In the genomic region with DNA sequence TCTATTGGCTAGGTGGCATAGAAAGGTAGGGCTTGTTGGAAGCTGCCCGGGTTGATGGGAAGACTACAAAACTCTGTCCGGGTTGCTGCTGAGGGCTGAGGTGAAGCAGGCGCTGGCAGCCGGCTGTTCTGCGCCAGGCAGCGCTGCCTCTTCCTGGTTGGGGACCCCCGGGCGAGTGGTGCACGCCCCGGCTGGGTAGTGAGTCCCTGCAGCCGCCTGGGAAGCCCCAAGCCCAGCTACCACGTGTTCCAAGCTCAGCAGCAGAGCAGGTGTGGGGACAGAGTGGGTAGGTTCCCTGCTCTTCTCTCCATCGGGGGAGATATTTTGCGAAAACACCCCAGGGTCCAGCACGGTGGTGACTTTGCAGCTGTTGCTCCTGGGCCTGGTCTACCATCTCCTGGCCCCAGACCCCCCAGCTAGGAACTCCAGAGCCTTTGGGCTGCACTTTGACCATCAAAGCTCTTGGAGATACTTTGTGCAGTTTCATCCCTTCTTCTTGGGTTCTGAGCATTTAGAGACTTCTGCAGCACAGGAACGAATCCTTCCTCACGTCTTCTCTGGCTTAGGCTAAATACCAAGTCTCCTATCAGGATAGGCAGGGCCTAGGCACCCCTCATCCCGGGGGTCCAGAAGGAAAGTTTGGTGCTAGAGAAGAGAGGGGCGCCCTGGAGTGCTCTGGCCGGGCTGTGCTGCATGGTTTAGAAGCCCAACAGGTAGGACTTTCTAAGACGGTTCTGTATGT, we compare ENCODE assay signal across 8 mouse cellular contexts. TPM values are rescaled to one million over a fixed set of nuclear protein-coding genes. Genes with fewer than 3 reads are reported as not detected.
A peak's percentile ranks its signal among the peaks of the same experiment; 100 is the strongest.
DNase-seq lines count a peak whose midpoint lies in the region; ATAC-seq and TF ChIP-seq lines count a peak whose summit lies in the region.

No protein-coding gene starts in this region.

- no peak for TF ChIP-seq RAD21 in CH12.LX (IDR thresholded peaks at IDR 0.05; ENCODE audit: low read depth, low read length)

- H3K27ac ChIP-seq in heart, embryonic 11.5 days (ENCODE audit: low read depth, low read length), result 0 out of 2 replicates have a peak overlapping the region, but pooled peaks have one; percentile 60
- H3K27ac ChIP-seq in CH12.LX (ENCODE audit: insufficient read depth, low read depth), result no peak overlapping the region
- no peak overlapping the region for H3K27ac ChIP-seq in embryonic facial prominence, embryonic 11.5 days (replicated peaks; ENCODE audit: low read depth, low read length)
- H3K27ac ChIP-seq in hindbrain, postnatal 0 days, result peak overlapping the region; percentile 80; the same call in 1 of the 2 replicates

- no peak for DNase-seq in heart, adult 9 months (ENCODE audit: low spot score in 2 of 2)
- peak; percentile 42 for DNase-seq in CH12.LX (ENCODE audit: extremely low read depth)
- DNase-seq in embryonic facial prominence, embryonic 11.5 days (ENCODE audit: low spot score), result peak; percentile 56
- peak; percentile 19 for DNase-seq in hindbrain, postnatal 0 days (ENCODE audit: low spot score)
- peak; percentile 42 to 53 for DNase-seq in thymus, adult 18-20 months
- no peak for DNase-seq in layer of hippocampus, postnatal 10 days (ENCODE audit: low spot score in 2 of 2)

- no peak for TF ChIP-seq EP300 in CH12.LX (IDR thresholded peaks at IDR 0.05; ENCODE audit: low read length)

- no peaks in the 10 kb centered on the region for H3K36me3 ChIP-seq in heart, embryonic 11.5 days (ENCODE audit: control insufficient read depth, insufficient read depth, low read length)
- no peaks in the 10 kb centered on the region for H3K36me3 ChIP-seq in CH12.LX (replicated peaks in 1 of 2; ENCODE audit: control insufficient read depth in 1 of 2, insufficient read depth in 1 of 2, low read length in 1 of 2)
- H3K36me3 ChIP-seq in embryonic facial prominence, embryonic 11.5 days (replicated peaks; ENCODE audit: control insufficient read depth, insufficient read depth, low read depth, low read length), result no peaks in the 10 kb centered on the region
- no peaks in the 10 kb centered on the region for H3K36me3 ChIP-seq in hindbrain, postnatal 0 days (ENCODE audit: insufficient read depth, low read length)
- peaks cover 17% of the 10 kb centered on the region for H3K36me3 ChIP-seq in megakaryocyte, embryonic 14.5 days (replicated peaks; ENCODE audit: low read length)

- peaks cover 28% of the 10 kb centered on the region for H3K27me3 ChIP-seq in heart, embryonic 11.5 days (ENCODE audit: control insufficient read depth, insufficient read depth, low read length)
- peaks cover 33% of the 10 kb centered on the region for H3K27me3 ChIP-seq in CH12.LX (replicated peaks)
- H3K27me3 ChIP-seq in embryonic facial prominence, embryonic 11.5 days (ENCODE audit: control insufficient read depth, insufficient read depth, low read length), result peaks cover 3% of the 10 kb centered on the region; the same call in 1 of the 2 replicates
- no peaks in the 10 kb centered on the region for H3K27me3 ChIP-seq in hindbrain, postnatal 0 days (ENCODE audit: insufficient read depth, low read length)
- peaks cover 15% of the 10 kb centered on the region for H3K27me3 ChIP-seq in megakaryocyte, embryonic 14.5 days (replicated peaks)

- TF ChIP-seq POLR2A in CH12.LX (IDR thresholded peaks at IDR 0.05; ENCODE audit: low read depth, low read length), result peak; percentile 28; the same call in 1 of the 2 replicates

- peak overlapping the region; percentile 78 for H3K4me3 ChIP-seq in heart, embryonic 11.5 days (ENCODE audit: low read depth, low read length)
- H3K4me3 ChIP-seq in CH12.LX (replicated peaks in 1 of 3; ENCODE audit: low read depth in 2 of 3, low read length in 2 of 3, poor library complexity in 1 of 3), result peak overlapping the region; percentile 69 to 87 (median 70)
- peak overlapping the region; percentile 78 for H3K4me3 ChIP-seq in embryonic facial prominence, embryonic 11.5 days (ENCODE audit: low read depth, low read length)
- H3K4me3 ChIP-seq in hindbrain, postnatal 0 days (ENCODE audit: low read length), result peak overlapping the region; percentile 87
- H3K4me3 ChIP-seq in megakaryocyte, embryonic 14.5 days (replicated peaks), result peak overlapping the region; percentile 95

- no peaks in the 10 kb centered on the region for H3K9me3 ChIP-seq in heart, embryonic 11.5 days (replicated peaks; ENCODE audit: control insufficient read depth, low read length)
- no peaks in the 10 kb centered on the region for H3K9me3 ChIP-seq in CH12.LX (replicated peaks; ENCODE audit: low read length)
- H3K9me3 ChIP-seq in embryonic facial prominence, embryonic 11.5 days (replicated peaks; ENCODE audit: control insufficient read depth, low read length), result no peaks in the 10 kb centered on the region
- no peaks in the 10 kb centered on the region for H3K9me3 ChIP-seq in hindbrain, postnatal 0 days (ENCODE audit: low read length)
- no peaks in the 10 kb centered on the region for H3K9me3 ChIP-seq in megakaryocyte, embryonic 14.5 days

- ATAC-seq in heart, embryonic 11.5 days (replicated peaks; ENCODE audit: insufficient number of reproducible peaks, low FRiP score, low TSS enrichment), result no peak
- no peak; the same call in 1 of the 2 replicates for ATAC-seq in embryonic facial prominence, embryonic 11.5 days (replicated peaks; ENCODE audit: insufficient number of reproducible peaks, low FRiP score, low TSS enrichment, low read depth)
- ATAC-seq in hindbrain, postnatal 0 days, result no peak

- 8% methylated on average over 21 of the region's 21 CpGs for WGBS in heart, embryonic 11.5 days (ENCODE audit: insufficient replicate concordance)
- WGBS in embryonic facial prominence, embryonic 11.5 days, result 6% methylated on average over 21 of the region's 21 CpGs
- WGBS in hindbrain, postnatal 0 days, result 4% methylated on average over 21 of the region's 21 CpGs

- H3K4me2 ChIP-seq in heart, embryonic 11.5 days, result peak overlapping the region; percentile 97
- peak overlapping the region; percentile 71 for H3K4me2 ChIP-seq in CH12.LX (ENCODE audit: insufficient read depth, low read depth, poor library complexity, severe bottlenecking)
- H3K4me2 ChIP-seq in embryonic facial prominence, embryonic 11.5 days (ENCODE audit: low read depth, low read length), result peak overlapping the region; percentile 91
- peak overlapping the region; percentile 95 for H3K4me2 ChIP-seq in hindbrain, postnatal 0 days (ENCODE audit: low read depth, low read length)

- H3K79me2 ChIP-seq in CH12.LX (replicated peaks; ENCODE audit: control insufficient read depth, extremely low read depth, insufficient read depth, poor library complexity, severe bottlenecking), result no peaks in the 10 kb centered on the region

- no peak for TF ChIP-seq CTCF in CH12.LX (conservative IDR thresholded peaks at IDR 0.05 in 1 of 2, IDR thresholded peaks at IDR 0.05 in 1 of 2; ENCODE audit: low read depth in 2 of 2, low read length in 2 of 2)
- no peak for TF ChIP-seq CTCF in hindbrain, postnatal 0 days (IDR thresholded peaks at IDR 0.05; ENCODE audit: low read depth)

- H3K4me1 ChIP-seq in heart, embryonic 11.5 days (ENCODE audit: control insufficient read depth, insufficient read depth, low read length), result peaks cover 24% of the 10 kb centered on the region
- H3K4me1 ChIP-seq in CH12.LX (ENCODE audit: control insufficient read depth in 1 of 2, insufficient read depth in 2 of 2), result peaks cover 3 to 37% of the 10 kb centered on the region in 2 experiments; a peak in 3 of 4 replicates
- H3K4me1 ChIP-seq in embryonic facial prominence, embryonic 11.5 days (ENCODE audit: control insufficient read depth, insufficient read depth, low read length), result peaks cover 4% of the 10 kb centered on the region; the same call in 1 of the 2 replicates
- 0 out of 2 replicates have a peak, but pooled peaks cover 10% of the 10 kb centered on the region for H3K4me1 ChIP-seq in hindbrain, postnatal 0 days (ENCODE audit: insufficient read depth, low read length)
- peaks cover 86% of the 10 kb centered on the region for H3K4me1 ChIP-seq in megakaryocyte, embryonic 14.5 days

- in situ Hi-C loops in CH12.LX (cut with MboI; ENCODE audit: low pct_ligation_motif_present, low pct_unique_long_range_greater_than_20kb, low sequenced_read_pairs), result loop anchor here (10.0 kb wide), 1 partner anchor 52 kb away; no protein-coding TSS in a partner anchor

- dilution Hi-C loops in CH12.LX (cut with MboI; ENCODE audit: extremely low pct_ligation_motif_present, extremely low pct_unique_long_range_greater_than_20kb, low sequenced_read_pairs), result no loop called here

- H3K9ac ChIP-seq in heart, embryonic 11.5 days (ENCODE audit: low read depth, low read length), result peak overlapping the region; percentile 77
- peak overlapping the region; percentile 45 for H3K9ac ChIP-seq in CH12.LX (ENCODE audit: insufficient read depth, low read depth)
- H3K9ac ChIP-seq in embryonic facial prominence, embryonic 11.5 days (replicated peaks; ENCODE audit: low read length), result peak overlapping the region; percentile 86
- H3K9ac ChIP-seq in hindbrain, postnatal 0 days (replicated peaks; ENCODE audit: low read length), result peak overlapping the region; percentile 67

TF ChIP-seq in CH12.LX, 34 proteins besides CTCF, POLR2A, EP300 and RAD21 (continues in another document):
- TF ChIP-seq TBP (conservative IDR thresholded peaks at IDR 0.05; ENCODE audit: low read depth, low read length), result no peak
- TF ChIP-seq RCOR1 (conservative IDR thresholded peaks at IDR 0.05; ENCODE audit: low read depth, low read length), result no peak
- TF ChIP-seq SMC3 (IDR thresholded peaks at IDR 0.05; ENCODE audit: low read depth, low read length), result no peak
- no peak for TF ChIP-seq ETS1 (conservative IDR thresholded peaks at IDR 0.05; ENCODE audit: low read depth, low read length)
- no peak for TF ChIP-seq JUN (IDR thresholded peaks at IDR 0.05; ENCODE audit: insufficient read depth, low read depth, low read length)
- no peak for TF ChIP-seq ZC3H11A (IDR thresholded peaks at IDR 0.05; ENCODE audit: low read depth, low read length)
- TF ChIP-seq USF2 (conservative IDR thresholded peaks at IDR 0.05; ENCODE audit: low read depth, low read length), result no peak
- no peak for TF ChIP-seq PAX5 (IDR thresholded peaks at IDR 0.05; ENCODE audit: low read length)
- TF ChIP-seq MEF2A (IDR thresholded peaks at IDR 0.05; ENCODE audit: borderline replicate concordance, low read depth, low read length), result no peak
- TF ChIP-seq GABPA (IDR thresholded peaks at IDR 0.05; ENCODE audit: insufficient replicate concordance, low read depth, low read length), result no peak

RNA-seq across cellular contexts. Expression of a gene that starts 1.1 kb away (rescaled TPM):
- 3.0 and 3.1 TPM in 2 replicates for polyA plus RNA-seq in heart, embryonic 11.5 days (2014; fragmentation: Nextera tagmentation; extraction: Ambion mirVana)
- total RNA-seq in CH12.LX (2012; rRNA removed) (3.6 TPM in 2 replicates), CH12.LX (2014; rRNA removed) (5.2 and 5.3 TPM in 2 replicates)
- 3.5 and 4.5 TPM in 2 replicates for polyA plus RNA-seq in CH12.LX (2012; ENCODE audit: insufficient read length, low read depth)
- polyA plus RNA-seq in embryonic facial prominence, embryonic 11.5 days (2014; fragmentation: Nextera tagmentation; extraction: Ambion mirVana), result 2.1 and 2.3 TPM in 2 replicates
- 22.3 and 26.7 TPM in 2 replicates for total RNA-seq in hindbrain, postnatal 0 days (2014; rRNA removed)
- polyA plus RNA-seq in hindbrain, postnatal 0 days (2015; fragmentation: Nextera tagmentation; extraction: Ambion mirVana), result 2.5 and 2.9 TPM in 2 replicates
- 10.4 and 12.4 TPM in 2 replicates for polyA plus RNA-seq in megakaryocyte, embryonic 14.5 days (2012; ENCODE audit: insufficient read depth, low replicate concordance)
- total RNA-seq in layer of hippocampus, postnatal 10 days (2021), result 10 to 100 TPM; 51.2 to 56.1 TPM

Comparison
In these comparisons a context has a peak if more than half of its experiments do, and no peak if none do; other contexts are left out.
1. H3K27ac ChIP-seq: peak in heart, embryonic 11.5 days (single experiment) and hindbrain, postnatal 0 days (single experiment); none in CH12.LX (single experiment) and embryonic facial prominence, embryonic 11.5 days (single experiment).
2. DNase-seq: peak in CH12.LX (single experiment), embryonic facial prominence, embryonic 11.5 days (single experiment), hindbrain, postnatal 0 days (single experiment) and thymus, adult 18-20 months (2 of 2); none in heart, adult 9 months (0 of 2) and layer of hippocampus, postnatal 10 days (0 of 2).
3. Peak in every context shown above with its lines, with median percentiles within 50 percentile points of each other: H3K4me2 ChIP-seq, H3K4me3 ChIP-seq and H3K9ac ChIP-seq.